Mouse (Mus musculus) 416B (cell line): ENCODE results near the gene Rps16.
"Not testable (repeated sequence)": the region's sequence is repeated elsewhere in the genome, so short reads cannot be mapped to it uniquely, and the experiment has no call there.

Experiments
- DNase-seq: peaks from one replicate; pipeline ENCODE4 v3.0.0; 2011; ENCODE audit warnings: low read depth

Rps16 gene

GRCm38 (mm10) chr7:28387384-28387783, 36.9 kb downstream of the Rps16 start:
- DNase-seq: not testable (repeated sequence)

- no peak for DNase-seq
Observed at GRCm38 (mm10) chr7:28390331-28390730, 39.9 kb downstream of the Rps16 start.

- DNase-seq: peak; percentile 100
Observed at GRCm38 (mm10) chr7:28392429-28393271, 42.2 kb downstream of the Rps16 start, which contains the start of the genes Med29 and Paf1. TSS of gene Med29 (minus strand) at chr7:28392708. TSS of gene Paf1 (plus strand) at chr7:28392951.

DNA sequence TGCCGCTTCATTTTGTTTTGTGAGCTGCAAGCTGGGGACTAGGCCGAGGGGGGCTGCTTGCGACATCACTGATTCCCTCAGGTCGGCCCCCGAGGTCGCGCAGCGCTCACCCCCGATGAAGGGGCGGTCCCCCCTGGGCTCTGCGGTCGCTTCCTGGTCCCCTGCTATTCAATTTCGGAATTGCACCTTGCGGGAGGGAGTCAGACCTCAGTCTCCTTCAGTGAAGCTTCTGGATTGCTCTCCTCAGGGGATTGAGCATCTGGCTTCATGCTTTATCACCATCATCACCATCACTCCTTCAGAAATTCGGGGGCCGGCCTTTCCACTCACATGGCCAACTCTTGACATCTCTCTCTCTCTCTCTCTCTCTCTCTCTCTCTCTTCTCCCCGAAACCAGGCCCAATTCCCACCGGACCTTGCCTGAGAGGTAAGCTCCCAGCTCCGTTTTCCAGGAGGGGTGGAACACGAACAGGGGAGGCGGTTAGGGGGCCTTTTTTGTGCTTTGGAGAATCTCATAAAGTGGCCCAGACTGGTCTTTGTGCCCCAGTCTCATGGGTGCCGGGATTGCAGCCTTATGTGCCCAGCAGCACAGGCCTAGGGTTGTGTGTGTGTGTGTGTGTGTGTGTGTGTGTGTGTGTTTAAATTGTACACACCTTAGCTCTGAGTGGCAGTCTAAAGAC, 43.0 kb downstream of the Rps16 start:
- no peak for DNase-seq

- no peak for DNase-seq
Observed at GRCm38 (mm10) chr7:28395425-28395824, 45.0 kb downstream of the Rps16 start.

DNA sequence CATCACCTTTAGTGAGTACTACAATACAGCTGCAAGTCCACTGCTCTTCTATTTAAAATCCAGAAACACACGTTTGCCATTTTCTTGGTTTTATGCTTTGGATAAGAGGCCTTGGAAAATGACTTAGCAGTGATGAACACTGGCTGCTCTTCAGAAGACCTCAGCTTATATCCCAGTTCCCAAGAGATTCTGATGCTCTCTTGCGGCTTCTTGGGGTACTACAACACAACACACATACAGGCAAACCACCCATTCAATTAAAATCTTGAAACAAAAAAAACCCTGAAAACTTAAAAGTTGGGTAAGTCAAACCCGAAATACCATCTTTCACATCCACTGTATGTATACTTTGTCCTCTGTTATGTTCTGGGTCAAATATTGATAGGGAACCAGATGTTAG, 47.5 kb downstream of the Rps16 start:
- peak; percentile 58 for DNase-seq

DNA sequence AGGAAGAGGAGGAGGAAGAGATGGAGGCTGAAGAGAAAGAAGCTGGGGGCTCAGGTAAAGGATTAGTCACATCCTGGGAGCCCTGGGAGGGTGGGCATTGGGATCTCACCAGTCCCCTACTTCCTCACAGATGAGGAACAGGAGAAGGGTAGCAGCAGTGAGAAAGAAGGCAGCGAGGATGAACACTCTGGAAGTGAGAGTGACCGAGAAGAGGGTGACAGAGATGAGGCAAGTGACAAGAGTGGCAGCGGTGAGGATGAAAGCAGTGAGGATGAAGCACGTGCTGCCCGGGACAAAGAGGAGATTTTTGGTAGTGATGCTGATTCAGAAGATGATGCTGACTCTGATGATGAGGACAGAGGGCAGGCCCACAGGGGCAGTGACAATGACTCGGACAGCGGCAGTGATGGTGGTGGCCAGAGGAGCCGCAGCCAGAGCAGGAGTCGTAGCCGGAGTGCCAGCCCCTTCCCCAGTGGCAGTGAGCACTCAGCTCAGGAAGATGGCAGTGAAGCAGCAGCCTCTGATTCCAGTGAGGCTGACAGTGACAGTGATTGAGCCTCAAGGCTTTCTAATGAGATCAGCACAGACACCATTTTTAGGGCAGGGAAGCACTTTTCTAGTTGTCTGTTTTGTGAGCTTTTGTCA, 48.4 kb downstream of the Rps16 start:
- DNase-seq: no peak

DNA sequence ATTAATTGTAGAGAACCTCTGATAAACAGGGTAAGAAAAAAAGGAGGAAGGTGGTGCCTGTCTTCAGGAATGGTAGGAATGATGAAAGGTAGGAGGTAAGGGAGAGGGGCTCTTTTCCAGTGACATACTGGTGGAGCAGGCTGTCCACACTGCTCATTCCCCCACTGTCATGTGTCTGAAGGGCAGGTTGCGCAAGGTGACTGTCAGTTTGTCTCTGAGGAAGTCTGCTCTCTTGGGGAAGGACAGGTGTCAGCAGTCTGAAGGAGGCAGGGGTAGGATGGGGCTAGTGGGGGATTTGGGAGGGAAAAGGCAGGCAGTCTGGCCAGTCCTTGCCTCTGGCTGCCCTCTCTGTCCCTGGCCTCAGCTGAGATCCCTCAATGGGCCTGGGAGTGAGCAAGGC, 50.6 kb downstream of the Rps16 start:
- DNase-seq: peak; percentile 61

DNA sequence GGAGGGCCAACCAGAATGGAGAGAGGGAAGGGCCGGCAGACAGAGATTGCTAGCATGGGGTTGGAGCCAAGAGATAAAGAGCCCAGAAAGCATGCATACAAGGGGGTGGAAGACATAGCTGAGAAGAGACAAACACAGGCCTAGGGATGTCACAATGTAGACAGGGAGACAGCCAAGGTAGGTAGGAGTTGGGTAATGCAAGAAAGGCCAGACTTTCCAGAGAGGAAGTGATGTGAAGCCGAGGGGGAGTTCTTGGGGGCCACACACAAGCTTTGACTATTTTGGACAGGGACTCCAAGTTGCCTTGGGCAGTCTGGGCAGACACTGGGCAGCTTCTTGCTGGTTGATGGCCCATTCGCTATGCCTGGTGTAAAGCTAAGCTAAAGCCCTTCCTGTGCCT, 51.5 kb downstream of the Rps16 start:
- DNase-seq: no peak
